Mouse (Mus musculus) gastrocnemius, postnatal 25 days (tissue): ENCODE measurements around the gene Zg16. TPM values are rescaled to one million over a fixed set of nuclear protein-coding genes. Genes with fewer than 3 reads are reported as not detected.

ENCODE experiments used
- DNase-seq: peaks from one replicate; pipeline ENCODE4 v3.0.0; 2022
- total RNA-seq, 2 experiments: library from RNA; stranded (reverse); gene quantifications; 1 replicate in 1 of 2; 2 replicates in 1 of 2; pipeline ENCODE4 v1.2.3; 2021

The Zg16 gene
- total RNA-seq, 2 experiments from 2014 or later = not detected

- peak; percentile 66 for DNase-seq
These were observed 66.1 kb downstream of the Zg16 start, which contains the start of the genes Gm42742 and Prrt2 for GRCm38 (mm10) chr7:127020901-127021562. Gene Gm42742, minus strand, starts transcription at chr7:127021097. Gene Prrt2, minus strand, starts transcription at chr7:127021211.

DNA sequence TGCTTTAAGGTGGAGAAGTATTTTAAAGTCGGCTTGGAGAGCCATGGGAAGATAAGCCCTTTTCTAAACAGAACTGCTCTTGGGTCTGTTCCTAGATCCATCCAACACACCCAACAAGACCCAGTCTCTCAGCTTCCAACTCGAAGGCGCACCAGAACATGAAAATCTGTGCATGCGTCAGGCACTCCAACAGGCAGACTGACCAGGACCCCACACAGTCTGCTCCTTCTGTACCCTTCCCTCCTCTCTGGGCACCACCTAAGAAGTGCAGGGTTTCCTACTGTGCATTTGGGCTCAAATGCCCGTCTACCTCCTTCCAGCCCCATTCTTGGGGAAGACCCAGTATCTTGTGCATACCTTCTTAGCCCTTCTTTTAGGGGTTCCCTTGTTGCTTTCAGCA lies 66.6 kb downstream of the Zg16 start:
- no peak for DNase-seq

DNA sequence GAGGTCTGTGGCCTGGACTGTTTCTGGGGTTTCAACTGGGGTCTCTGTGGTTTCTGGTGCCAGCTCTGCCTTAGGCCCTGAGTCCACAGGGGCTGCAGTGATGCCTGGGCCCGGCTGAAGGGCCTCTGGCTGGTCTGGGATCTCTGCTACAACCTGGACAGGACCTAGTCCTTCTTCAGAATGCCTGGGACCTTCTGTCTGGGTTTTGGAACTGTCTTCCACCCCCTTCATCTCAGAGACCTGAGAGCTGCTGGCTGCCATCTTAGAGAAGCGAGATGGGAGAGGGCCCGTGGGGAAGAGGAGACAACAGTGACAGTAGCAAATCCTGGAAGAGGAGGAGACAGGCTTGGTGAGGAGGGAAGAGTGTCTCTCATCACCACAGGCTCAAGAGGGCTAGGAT lies 67.1 kb downstream of the Zg16 start:
- no peak for DNase-seq

- no peak for DNase-seq
These were observed 67.7 kb downstream of the Zg16 start for GRCm38 (mm10) chr7:127019306-127019960.

GRCm38 (mm10) chr7:127018416-127019305 lies 68.5 kb downstream of the Zg16 start:
- DNase-seq = no peak

GRCm38 (mm10) chr7:127017950-127018345 lies 69.2 kb downstream of the Zg16 start:
- no peak for DNase-seq

DNA sequence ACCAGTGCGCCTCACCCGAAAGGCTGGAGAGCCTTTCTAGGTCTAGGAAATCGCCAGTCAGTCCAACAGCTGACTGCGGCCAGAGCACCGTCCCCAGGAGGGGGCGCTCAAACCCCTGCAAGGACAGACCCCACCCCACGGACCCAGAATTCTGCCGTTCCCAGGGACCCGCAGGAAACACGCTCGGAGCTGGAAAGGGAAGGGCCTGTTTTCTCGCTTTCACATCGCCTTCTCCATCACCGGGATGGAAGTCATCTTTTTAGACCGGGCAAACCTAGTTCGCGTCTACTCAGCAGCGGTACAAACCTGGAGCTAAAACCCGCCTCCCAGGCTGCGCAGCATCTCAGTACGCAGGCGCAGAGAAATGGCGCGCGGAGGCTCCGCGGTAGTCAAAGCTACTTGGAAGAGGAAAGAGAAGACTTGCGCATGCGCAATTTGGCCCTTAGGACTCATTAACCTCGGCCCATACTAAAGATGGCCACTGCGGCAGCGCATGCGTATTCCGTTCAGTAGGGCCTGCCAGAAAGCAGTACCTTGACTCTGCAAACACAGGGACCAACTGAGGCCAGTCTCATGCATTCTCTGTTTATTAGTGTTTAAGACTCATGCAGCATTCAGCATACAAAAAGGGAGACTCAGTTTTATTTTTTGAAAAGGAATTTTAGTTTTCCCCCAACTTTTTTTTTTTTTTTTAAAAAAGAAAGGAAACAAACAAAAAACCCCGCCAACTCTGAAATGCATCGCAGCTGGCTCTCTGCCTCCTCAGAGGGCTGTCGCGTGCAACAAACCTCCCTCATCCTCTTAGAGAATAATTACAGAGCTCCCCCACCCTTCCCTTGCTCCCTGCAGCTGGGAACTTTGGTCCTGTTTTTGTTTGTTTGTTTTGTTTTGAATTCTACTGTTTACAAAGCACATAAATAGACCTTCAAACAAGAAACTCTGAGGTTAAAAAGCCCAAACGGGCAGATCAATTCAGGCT lies 69.9 kb downstream of the Zg16 start, which contains the start of gene Pagr1a:
TSS of gene Pagr1a (minus strand) at position 382 of the 979 bp plus-strand sequence.
- DNase-seq = peak; percentile 95

DNA sequence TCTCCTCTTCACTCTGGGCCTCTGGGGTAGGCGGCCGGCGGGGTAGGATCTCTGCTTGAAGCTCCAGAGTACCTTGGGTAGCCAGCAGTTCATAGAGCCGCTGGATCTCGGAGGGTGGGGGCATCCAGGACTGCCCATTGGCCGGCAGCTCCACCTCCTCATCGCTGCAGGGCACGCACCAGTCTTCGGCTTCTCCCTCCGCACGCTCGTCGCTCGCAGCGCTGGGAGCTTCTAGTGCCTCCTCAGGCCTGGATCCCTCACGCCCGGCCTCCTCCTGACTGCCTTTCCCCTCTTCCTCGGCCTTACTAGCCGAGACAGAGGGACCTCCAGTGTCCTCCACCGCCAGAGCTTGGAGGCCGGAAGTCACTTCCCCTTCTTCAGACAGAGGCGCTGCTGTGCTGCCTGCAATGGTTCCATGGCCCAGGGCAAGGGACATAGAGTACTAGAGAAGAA lies 70.6 kb downstream of the Zg16 start:
- DNase-seq = peak; percentile 60

DNA sequence TGATC lies 70.8 kb downstream of the Zg16 start, which contains the start of gene Pagr1b:
TSS of gene Pagr1b (minus strand) at position 4 of the 5 bp plus-strand sequence.
- no peak for DNase-seq

GRCm38 (mm10) chr7:127016081-127016480 lies 71.0 kb downstream of the Zg16 start:
- DNase-seq = no peak

GRCm38 (mm10) chr7:127014993-127015392 lies 72.1 kb downstream of the Zg16 start:
- no peak for DNase-seq

GRCm38 (mm10) chr7:127014320-127014719 lies 72.8 kb downstream of the Zg16 start, which contains the start of gene Mvp:
Gene Mvp, minus strand, starts transcription at chr7:127014621.
- DNase-seq = peak; percentile 72

DNA sequence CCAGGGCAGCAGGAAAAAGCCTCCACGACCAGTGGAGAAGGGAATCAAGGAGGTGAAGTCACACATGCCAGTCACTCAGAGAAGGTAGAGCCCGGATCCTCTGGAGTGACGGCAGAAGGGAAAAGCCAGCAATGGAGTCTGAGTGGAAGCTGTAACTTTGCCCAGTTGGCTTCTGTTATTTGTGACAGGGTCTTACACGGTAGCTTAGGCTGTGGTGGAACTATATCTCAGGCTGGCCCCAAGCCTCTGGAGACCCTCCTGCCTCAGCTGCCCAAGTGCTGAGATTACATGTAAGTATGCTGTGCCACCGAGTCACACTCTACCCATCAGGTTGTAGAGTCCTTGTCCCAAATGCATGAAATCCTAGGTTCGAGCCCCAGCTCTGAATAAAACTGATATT lies 73.7 kb downstream of the Zg16 start:
- DNase-seq = no peak

GRCm38 (mm10) chr7:127012845-127013244 lies 74.3 kb downstream of the Zg16 start:
- no peak for DNase-seq

DNA sequence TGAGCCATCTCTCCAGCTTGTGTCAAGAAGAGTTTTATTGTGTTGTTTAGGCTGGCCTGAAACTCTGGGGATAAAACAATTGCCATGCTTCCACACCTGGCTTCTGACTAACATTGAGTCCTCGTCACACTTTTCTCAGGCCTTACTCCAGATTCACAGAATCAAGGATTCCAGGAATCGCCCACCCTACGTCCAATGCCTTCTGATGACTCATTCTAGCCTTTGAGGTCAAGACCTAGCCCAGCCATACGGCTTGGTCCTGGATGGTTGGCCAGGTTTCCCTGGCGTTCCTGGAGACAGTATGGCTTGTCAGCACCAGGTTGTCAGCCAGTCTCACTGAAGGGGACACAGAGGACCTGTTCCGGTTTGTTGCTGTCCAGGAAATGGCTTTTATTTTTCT lies 74.8 kb downstream of the Zg16 start:
- no peak for DNase-seq

- no peak for DNase-seq
These were observed 75.4 kb downstream of the Zg16 start for GRCm38 (mm10) chr7:127011717-127012116.

GRCm38 (mm10) chr7:127011051-127011450 lies 76.1 kb downstream of the Zg16 start:
- no peak for DNase-seq

DNA sequence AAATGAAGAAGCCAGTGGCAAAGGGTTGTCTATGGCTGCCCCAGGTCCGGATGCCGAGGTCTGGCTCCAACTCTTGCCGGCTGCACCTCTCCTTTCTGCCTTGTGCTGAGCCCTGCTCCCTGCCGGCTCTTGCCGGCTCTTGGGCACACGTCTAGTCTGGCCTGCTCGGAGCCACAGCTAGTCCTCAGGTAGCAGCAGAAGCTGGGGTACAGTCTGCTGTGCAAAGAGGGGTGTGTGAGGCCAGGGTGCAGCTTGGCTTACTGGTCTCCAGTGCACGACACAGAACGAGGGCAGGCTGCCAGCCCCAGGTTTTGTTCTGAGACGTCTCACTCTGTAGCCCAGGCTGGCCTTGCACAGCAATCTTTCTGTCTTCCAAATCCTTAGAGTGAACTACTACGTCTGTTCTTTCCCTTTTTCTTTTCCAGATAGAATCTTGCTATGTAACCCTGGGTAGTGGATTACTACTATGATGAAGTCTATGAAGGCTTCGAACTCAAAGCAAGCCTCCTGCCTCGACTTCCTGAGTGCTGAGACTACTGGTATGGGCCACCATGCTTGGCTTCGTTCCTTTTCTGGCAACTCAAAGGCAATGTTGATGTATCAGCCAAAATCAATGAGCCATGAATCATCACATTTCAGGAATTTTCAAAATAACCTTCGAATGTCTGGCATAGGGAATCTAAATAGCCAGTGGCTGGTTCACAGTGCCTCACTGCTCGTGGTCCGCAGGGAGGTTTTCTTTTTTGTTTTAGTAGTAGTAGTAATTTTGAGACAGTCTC lies 77.6 kb downstream of the Zg16 start:
- no peak for DNase-seq

DNA sequence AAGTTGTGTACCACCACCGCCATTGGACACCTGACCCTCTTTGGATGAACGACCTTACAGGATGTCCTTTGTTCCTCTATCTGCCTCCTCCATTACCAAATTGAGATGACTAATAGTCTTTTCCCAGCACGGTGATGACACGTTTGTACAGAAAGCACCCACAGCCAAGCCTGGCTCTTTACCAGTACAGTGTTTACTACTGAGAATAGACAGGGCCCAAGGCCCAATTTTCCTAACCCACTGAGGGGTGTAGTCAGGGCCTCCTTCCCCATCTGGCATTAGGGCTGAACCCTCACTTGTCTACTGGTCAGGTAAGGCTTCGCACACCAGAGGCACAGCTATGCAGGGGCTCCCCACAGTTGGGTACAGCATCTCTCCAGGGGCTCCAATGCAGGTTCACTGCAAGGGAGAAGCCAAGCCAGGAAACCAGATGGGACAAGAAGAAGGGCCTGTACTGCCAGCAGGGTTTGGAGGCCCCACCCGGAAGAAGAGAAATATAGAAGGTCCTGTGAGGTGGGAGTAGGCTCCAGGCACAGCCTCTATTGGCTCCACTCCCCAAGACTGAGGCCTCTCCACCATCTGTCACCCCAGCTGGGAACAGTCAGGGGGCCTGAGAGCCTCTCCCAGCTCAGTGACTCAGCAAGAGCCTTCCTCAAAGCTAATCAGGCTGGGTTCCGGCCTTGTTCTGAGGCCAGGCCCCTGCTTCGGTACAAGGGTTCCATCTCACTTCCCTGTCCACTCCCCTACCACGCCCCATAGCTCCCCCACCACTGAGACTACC lies 78.7 kb downstream of the Zg16 start:
- DNase-seq = peak; percentile 79

- no peak for DNase-seq
These were observed 79.7 kb downstream of the Zg16 start for GRCm38 (mm10) chr7:127007313-127008024.
